Mouse (Mus musculus) heart, adult 18-20 months (tissue): Measurements from ENCODE around the gene Zmat3. TPM values are rescaled to one million over a fixed set of nuclear protein-coding genes. Genes with fewer than 3 reads are reported as not detected.

Experiments used
- DNase-seq, 2 experiments: peaks; one replicate each; pipeline ENCODE4 v3.0.0; 2021 to 2022; ENCODE audit warnings: mixed read lengths in 1 of 2
- total RNA-seq, 2 experiments: library from RNA; stranded (reverse); gene quantifications; 2 replicates each; pipeline ENCODE4 v1.2.3; 2021

Zmat3 gene
- total RNA-seq, 2 experiments from 2014 or later: 7.1 to 7.5 TPM

GRCm38 (mm10) chr3:32371957-32372356, 6.1 kb upstream of the Zmat3 start:
- DNase-seq: no peak

- no peak for DNase-seq
These were observed 1.7 kb upstream of the Zmat3 start for GRCm38 (mm10) chr3:32367516-32367915.

GRCm38 (mm10) chr3:32366246-32366734, 476 bp upstream of the Zmat3 start:
- DNase-seq: no peak

DNA sequence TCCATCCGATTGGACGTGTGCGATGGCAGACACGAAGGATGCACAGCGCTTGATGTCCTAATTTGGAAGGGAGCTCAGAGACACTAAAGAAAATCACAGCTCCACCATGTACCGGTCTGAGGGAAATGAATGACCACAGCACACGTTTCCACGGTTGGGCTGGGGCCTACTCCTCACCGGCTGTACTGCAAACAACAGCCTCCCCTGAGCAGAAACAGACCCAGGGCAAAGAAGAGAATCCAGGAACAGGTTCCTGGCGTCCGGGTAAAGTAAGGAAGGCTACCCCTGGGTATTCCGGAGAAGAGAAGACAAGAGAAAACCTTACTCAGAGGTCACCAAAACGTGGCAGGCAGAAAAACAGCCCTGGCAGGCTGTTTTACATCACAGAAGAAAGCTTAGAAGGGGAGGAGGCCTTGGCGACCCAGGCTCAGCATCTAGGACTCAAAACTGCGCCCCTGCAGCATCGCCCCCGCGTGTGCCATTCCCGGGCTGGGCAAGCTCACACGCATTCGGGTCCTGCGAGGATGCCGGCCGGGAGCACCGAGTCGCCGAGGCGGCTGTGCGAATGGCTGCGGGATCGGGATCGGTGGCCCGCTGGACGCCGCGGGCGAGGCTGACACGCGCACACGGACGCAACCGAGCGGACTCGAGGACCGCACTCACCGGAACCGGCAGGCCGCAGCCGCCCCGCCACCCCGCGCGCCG, 821 bp downstream of the Zmat3 start:
- peak in 1 of 2 experiments; percentile 6 for DNase-seq

- no peak for DNase-seq
These were observed 1.6 kb downstream of the Zmat3 start for GRCm38 (mm10) chr3:32364195-32364594.

GRCm38 (mm10) chr3:32361221-32361620, 4.6 kb downstream of the Zmat3 start:
- DNase-seq: no peak

DNA sequence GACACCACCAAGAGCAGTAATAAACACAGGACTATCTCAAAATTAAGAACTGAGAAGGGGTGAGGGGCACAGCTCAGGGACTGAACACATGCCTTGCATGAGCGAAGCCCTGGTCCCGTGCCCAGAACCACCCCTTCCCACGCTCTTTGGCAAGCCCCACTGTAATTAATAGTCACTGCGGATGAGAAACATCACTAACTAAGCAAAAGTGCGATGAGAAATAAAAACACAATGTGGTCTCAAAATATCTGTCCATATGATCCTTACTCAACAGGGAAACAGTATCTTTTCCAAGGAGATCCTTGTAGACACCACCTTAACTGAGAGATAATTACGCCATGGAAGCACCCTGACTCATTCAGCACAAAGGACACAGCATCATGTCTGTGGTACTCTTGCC, 17.9 kb downstream of the Zmat3 start:
- no peak for DNase-seq

DNA sequence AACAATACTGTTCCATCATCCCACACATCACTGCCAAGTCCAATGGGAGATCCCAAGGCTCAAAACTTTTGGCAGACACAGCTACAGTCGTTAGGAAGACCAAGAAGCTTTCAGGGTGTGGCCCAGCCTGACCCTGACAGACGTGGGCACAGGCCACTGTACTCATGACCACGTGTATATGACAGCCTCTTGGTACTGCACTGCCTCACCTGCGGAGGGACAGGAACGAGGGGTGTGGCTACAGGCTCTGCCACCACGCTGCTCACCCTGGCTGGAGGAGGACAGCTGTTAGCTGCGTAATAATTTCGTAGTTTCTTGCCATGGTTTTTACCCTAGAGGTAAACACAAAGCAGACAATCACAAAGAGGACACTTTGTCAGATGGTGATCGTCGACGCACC, 20.6 kb downstream of the Zmat3 start:
- DNase-seq: no peak

- DNase-seq: no peak
These were observed 21.0 kb downstream of the Zmat3 start for GRCm38 (mm10) chr3:32344825-32345224.

DNA sequence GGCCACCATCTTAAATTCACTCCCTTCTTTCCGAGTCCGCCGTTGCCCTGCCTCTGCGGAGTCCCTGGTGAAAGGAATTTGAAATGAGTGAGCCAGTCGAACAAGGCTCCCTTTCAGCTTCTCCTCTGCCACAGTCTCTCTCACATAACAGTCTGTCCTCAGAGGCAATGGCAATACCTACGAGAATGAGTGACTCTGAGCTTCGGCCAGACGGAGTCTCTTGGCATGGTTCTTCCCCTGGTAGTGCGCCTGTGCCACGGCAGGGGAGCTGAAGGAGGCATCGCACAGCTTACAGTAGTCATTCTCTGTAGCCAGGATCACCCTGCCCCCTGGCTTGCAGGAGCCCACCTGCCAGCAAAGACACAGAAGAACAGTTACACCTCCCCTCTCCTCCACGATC, 22.4 kb downstream of the Zmat3 start:
- DNase-seq: no peak

DNA sequence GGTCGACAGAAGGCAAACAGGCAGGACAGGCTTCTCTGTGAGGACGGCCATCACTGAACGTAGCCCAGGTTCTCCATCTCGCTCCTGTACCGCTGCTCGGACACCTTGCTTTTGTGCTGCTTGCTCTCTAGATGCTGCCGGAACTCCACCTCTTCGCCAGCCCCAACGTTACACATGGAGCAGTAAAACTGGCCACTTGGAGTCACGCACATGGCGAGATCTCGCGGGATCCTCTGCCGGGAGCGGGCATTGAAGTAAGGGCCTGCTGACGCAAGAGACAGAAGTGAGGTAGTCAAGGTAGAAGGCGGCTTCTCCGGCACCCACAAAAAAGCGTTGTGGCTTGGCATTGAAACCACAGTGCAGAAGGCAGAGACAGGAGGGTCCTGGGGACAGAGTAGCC, 24.4 kb downstream of the Zmat3 start:
- no peak for DNase-seq

DNA sequence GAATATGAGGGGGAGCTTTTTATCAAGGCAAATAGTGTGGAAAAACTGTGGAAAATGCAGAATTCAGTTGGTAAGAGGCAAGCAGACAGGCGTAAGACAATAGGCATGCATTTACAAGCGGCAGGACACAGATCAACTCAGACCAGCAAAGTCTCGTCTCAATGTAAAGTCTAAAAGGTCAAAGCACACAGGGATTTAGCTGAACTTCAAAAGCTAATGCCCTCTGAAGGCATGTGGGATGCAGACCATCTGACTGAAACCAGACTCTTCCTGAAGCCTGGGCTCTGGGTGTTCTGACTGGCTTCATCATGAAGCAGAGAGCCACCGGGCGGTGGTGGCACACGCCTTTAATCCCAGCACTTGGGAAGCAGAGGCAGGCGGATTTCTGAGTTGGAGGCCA, 27.6 kb downstream of the Zmat3 start:
- no peak for DNase-seq

DNA sequence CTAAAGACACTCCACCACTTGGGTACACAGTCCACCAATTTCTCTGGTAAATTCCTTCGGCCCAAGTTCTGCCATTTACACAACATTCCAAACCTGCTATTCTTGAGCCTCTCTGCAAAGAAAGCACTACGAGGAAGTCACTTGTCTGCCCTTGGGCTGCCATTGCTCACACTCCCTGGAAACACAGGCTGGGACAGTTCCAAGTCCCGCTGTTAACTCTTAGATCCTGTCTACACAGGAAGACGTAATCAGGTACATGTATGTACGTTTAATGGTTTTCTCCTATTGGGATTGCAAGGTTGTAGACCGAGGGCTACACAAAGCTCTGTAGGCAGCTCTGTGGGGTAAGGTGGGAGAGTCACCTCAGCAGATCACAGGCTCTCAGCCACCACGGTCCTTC, 28.0 kb downstream of the Zmat3 start:
- DNase-seq: no peak

DNA sequence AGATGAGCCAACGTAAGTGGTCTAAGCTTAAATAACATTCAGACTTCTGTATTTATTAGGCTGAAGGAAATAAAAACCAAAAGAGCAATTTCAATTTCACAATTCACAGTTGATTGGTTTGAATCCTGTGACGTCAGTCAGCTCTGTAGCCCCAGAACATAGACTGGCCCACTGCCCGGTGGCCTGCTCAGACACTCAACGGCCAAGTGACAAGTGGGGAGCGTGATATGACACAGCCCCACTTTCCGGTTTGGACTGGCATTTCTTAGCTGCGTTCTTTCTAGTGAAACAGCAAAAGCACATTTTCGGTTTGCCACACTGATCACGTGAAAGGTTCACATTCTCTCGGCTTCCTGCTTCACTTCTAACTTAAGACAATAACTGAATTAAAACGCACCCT, 30.9 kb downstream of the Zmat3 start:
- DNase-seq: peak; percentile 77 to 79

- DNase-seq: peak; percentile 75 to 86
These were observed 32.2 kb downstream of the Zmat3 start for GRCm38 (mm10) chr3:32333456-32334086.

DNA sequence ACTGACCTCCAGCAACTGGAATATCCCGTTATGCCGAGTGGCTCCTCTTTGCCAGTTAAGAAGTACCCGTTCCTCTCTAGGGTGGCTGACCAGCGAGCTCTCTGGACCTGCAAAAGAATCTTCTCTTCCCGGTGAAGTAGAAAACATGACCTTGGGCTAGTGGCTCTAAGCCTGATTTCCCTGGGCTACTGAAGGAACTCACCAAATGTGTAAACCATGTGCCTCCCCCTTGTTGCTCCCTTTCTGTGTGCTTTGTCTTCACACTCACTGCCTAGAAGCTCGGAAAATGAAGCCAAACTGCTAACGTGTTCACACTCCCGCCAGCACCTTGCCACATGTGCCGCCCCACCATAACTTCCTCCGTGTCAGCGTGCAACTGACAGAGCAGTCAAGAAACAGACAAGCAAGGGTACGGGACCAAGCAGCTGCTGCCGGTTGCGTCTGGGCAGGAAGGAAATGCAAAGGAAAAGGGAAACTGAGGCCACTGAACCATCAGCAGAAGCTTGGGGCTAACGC, 47.9 kb downstream of the Zmat3 start:
- no peak for DNase-seq

DNA sequence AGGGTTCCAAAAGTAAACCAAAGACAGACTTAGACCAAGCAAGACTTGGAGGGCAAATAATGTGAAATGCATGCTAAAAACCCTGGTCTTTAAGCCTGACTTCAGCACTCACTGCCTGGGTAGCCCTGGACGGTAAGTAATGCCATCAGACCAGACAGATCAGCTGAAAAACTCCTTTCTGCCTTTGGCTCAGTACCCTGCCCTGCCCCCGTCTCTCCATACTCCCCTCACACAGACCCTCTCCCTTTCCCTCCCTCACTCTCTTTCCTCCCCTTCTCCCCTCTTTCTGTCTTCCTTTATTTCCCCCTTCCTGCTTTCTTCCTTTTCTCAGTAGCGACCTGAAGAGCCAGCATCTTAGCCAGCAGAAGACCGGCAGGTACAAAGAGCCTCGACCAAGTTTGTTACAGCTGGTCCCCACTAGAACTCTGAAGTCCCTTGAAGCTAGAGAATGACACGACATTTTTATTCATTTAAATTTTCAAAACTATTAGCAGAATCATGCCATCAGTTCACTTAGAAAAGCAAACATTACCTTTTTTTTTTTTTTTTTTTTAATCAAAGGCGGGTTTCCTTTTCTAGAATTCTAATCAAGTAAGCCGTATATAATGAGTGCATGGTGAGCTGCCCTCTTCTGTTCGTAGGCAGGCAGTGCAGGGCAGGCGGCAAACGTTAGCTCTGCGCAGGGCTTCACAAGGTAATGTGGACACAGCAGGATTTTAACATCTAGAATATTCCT, 48.5 kb downstream of the Zmat3 start:
- DNase-seq: peak in 1 of 2 experiments; percentile 41

DNA sequence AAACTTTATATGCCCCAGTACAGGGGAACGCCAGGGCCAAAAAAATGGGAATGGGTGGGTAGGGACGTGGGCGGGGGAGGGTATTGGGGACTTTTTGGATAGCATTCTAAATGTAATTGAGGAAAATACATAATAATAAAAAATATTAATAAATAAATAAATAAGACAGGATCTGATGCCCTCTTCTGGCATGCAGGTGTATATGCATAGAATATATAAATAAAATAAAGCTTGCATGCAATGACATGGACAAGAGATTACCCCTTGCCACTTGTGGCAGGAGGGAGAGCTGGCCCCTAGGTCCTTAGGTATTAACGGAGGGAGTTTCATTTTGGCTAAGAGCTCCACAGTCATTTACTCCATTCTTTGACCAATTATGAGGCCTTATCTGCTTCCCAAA, 51.1 kb downstream of the Zmat3 start:
- no peak for DNase-seq

- no peak for DNase-seq
These were observed 61.6 kb downstream of the Zmat3 start for GRCm38 (mm10) chr3:32304171-32304570.

- no peak for DNase-seq
These were observed 73.8 kb downstream of the Zmat3 start for GRCm38 (mm10) chr3:32292001-32292400.
